Mouse (Mus musculus): ENCODE measurements at regions not wholly inside any gene's neighbourhood (a gene's known extent, or its start where the extent isn't known, plus 50 kb on each side); places are given as distances from the start of the nearest gene placed in this dataset.

DNA sequence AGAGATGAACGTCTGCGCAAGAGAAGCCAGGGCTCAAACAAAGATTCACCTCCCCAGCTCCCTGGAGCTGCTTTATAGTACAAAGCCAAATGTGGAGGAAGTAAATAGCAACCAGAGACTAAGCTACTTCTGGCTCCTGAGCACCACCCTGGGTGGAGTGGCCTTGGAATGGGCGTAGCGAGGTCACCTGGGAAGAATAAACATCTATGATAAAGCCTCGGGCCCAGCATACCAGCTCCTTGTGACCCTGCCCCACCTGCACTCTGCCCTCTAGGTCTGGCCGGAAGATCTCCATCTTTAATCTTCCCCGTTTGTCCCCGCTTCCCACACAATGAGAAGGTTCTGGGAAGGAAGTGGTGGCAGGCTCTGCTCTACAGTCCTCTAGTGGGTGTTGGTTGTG is 61.0 kb upstream of the Ptpn3 start:
- H3K9ac ChIP-seq, result no peak overlapping the region
- H3K27me3 ChIP-seq, result no peaks in the 10 kb centered on the region
- no peak for ATAC-seq (ENCODE audit: insufficient number of reproducible peaks, insufficient read depth, low FRiP score, low TSS enrichment, low read depth)
- WGBS, result 78% methylated on average over 8 of the region's 8 CpGs
- no peaks in the 10 kb centered on the region for H3K4me1 ChIP-seq
- H3K4me3 ChIP-seq, result no peak overlapping the region
- H3K9me3 ChIP-seq, result no peaks in the 10 kb centered on the region
- no peak overlapping the region for H3K4me2 ChIP-seq
- no peak overlapping the region for H3K27ac ChIP-seq
- no peaks in the 10 kb centered on the region for H3K36me3 ChIP-seq

DNA sequence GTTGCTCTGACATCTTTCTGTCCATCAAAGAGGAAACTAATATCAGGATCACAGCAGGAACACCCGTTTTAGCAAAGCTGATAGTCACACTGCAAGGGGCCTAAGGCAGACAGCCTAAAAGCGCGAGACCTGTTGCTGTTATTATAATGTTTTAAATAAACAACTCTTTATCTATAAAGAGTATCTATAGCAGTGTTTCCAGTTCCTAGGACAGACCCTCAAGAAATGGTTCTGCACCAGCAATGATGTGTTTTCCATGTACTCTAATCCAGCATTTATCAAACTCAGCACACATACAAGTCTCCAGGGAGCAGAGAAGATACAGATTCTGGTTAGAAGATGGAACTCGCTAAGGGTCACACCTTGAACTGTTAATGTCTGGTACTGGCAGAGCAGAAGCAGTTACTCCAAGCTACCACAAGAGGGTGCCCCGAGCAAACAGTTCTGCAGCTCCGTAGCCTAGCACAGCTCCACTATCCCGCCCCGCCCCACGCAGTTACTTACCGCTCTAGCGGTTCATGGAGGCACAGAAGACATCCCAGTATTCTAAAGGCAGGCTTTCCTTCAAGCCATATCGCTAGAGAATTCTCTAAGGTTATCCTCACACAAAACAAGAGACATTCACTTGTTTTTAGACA is 64.2 kb upstream of the Palm2 start:
- Histone ChIP-seq H3K9ac (no peak overlapping the region), H3K4me3 (no peak overlapping the region), H3K27me3 (no peaks in the 10 kb centered on the region), H3K9me3 (no peaks in the 10 kb centered on the region), H3K4me1 (no peaks in the 10 kb centered on the region), H3K4me2 (no peak overlapping the region), H3K36me3 (no peaks in the 10 kb centered on the region), H3K27ac (no peak overlapping the region)
- 0 out of 2 replicates have a peak, but pooled peaks have one; percentile 43 for ATAC-seq (ENCODE audit: insufficient number of reproducible peaks, insufficient read depth, low FRiP score, low TSS enrichment, low read depth)
- WGBS, result 17% methylated on average over 12 of the region's 12 CpGs

GRCm38 (mm10) chr4:57377872-57378271 is 56.2 kb upstream of the Palm2 start:
- no peaks in the 10 kb centered on the region for H3K27me3 ChIP-seq
- no peak overlapping the region for H3K4me3 ChIP-seq
- ATAC-seq (ENCODE audit: insufficient number of reproducible peaks, insufficient read depth, low FRiP score, low TSS enrichment, low read depth), result peak; percentile 32; the same call in 1 of the 2 replicates
- H3K36me3 ChIP-seq, result no peaks in the 10 kb centered on the region
- H3K27ac ChIP-seq, result no peak overlapping the region
- H3K9ac ChIP-seq, result no peak overlapping the region
- WGBS, result 16% methylated on average over 5 of the region's 5 CpGs
- H3K4me2 ChIP-seq, result no peak overlapping the region
- no peaks in the 10 kb centered on the region for H3K9me3 ChIP-seq
- H3K4me1 ChIP-seq, result peaks cover 28% of the 10 kb centered on the region

GRCm38 (mm10) chr4:57380063-57380800 is 53.8 kb upstream of the Palm2 start:
- Histone ChIP-seq H3K4me1 (peaks cover 28% of the 10 kb centered on the region), H3K9ac (no peak overlapping the region), H3K36me3 (no peaks in the 10 kb centered on the region), H3K9me3 (no peaks in the 10 kb centered on the region), H3K4me2 (no peak overlapping the region), H3K4me3 (no peak overlapping the region), H3K27ac (no peak overlapping the region; the same call in 1 of the 2 replicates), H3K27me3 (no peaks in the 10 kb centered on the region)
- ATAC-seq (ENCODE audit: insufficient number of reproducible peaks, insufficient read depth, low FRiP score, low TSS enrichment, low read depth), result no peak
- 55% methylated on average over 9 of the region's 9 CpGs for WGBS

DNA sequence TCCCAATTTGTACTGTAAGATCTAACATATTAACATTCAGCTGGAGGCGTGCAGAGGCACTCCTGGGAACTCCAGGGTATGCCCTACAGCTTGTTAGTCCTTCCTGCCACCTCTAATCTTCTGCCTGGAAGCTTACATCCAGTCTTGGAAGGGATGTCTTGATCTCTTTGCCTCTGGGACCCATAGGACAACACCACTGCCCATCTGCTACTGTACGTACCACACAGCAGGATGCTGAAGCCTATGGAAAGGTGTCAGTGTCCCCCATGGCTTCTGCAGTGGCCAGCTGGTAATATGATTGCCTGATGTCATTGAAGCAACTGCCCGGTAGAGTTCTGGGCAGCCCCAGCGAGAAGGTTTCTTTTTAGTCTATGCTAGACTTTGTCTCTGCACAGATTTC is 52.7 kb upstream of the Palm2 start:
- Histone ChIP-seq H3K27me3 (no peaks in the 10 kb centered on the region), H3K4me3 (no peak overlapping the region), H3K9me3 (no peaks in the 10 kb centered on the region), H3K4me2 (no peak overlapping the region), H3K4me1 (peaks cover 28% of the 10 kb centered on the region), H3K36me3 (no peaks in the 10 kb centered on the region), H3K9ac (no peak overlapping the region), H3K27ac (0 out of 2 replicates have a peak overlapping the region, but pooled peaks have one; percentile 11)
- 78% methylated on average over 4 of the region's 4 CpGs for WGBS
- no peak for ATAC-seq (ENCODE audit: insufficient number of reproducible peaks, insufficient read depth, low FRiP score, low TSS enrichment, low read depth)

All from embryonic facial prominence, embryonic 13.5 days (tissue).